Mouse (Mus musculus) ZHBTc4 (cell line): ENCODE measurements around the gene Gm8994.
"Not testable (repeated sequence)": the region's sequence is repeated elsewhere in the genome, so short reads cannot be mapped to it uniquely, and the experiment has no call there.

Source experiments
- DNase-seq: peaks from one replicate; pipeline ENCODE4 v3.0.0-alpha.2; 2011; ENCODE audit warnings: low read depth, low spot score

Gm8994 gene

GRCm38 (mm10) chr6:136327239-136327638, at the start of gene Gm8994:
Gene Gm8994 (plus strand): TSS chr6:136327539.
- DNase-seq: not testable (repeated sequence)

- no peak for DNase-seq
These were observed 49.7 kb upstream of the Gm8994 start for GRCm38 (mm10) chr6:136277685-136278084.

DNA sequence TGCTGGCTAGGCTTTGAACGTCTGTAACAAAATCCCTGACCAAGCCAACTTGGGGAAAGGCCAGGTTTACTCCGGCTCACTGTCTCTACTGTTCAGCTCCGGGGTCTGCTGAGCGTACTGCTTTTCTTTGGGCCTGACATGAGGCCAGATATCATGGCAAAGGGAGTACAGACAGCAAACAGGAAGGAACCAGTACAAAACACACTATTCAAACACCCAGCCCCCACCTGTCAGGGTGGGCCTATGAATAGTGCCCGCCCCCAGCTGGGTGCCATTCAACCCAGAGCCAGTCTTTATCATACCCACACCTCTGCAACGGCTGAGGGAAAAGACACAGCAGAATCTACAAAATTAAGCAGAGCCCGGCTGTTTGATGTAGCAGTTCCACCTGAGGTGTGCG, 42.8 kb upstream of the Gm8994 start:
- no peak for DNase-seq

DNA sequence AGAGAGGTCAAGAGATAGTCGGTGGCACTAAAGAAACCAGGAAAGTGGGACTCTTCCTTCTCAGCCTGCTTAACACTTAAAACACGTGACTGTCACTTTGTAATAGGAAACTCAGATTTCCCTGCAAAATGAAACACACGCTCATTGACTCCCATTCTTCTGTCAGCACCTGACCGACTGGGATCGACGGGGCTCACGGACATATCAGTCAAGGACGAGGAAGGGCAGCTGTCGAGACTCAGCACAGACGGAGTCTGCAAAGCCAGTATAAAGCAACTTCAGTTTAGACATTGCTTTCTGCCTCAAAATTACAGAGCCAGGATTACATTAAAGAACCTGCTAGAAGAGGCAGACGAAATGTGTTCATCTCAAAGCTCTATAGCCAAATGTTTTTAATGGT, 41.2 kb upstream of the Gm8994 start:
- no peak for DNase-seq

DNA sequence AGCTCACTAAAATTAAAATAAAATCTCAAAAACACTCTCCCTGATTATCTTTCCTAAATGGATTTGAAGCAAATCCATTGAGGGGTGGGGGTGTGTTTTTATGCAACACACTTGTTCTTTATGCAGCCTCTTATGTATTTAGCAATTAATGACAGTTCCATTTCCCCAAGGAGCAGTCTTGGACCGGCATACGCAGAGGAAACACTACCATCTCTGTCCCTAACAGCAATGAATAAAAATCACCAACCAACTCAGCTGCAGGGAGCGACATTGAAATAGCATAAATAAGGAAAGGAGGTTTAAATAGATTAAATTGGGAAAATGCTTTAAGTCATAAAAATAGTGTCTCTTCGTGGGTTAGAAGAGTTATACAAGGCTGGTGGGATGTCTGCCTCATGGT, 40.8 kb upstream of the Gm8994 start:
- no peak for DNase-seq

- no peak for DNase-seq
These were observed 35.9 kb upstream of the Gm8994 start for GRCm38 (mm10) chr6:136291424-136291823.

- no peak for DNase-seq
These were observed 35.2 kb upstream of the Gm8994 start for GRCm38 (mm10) chr6:136291951-136292714.

DNA sequence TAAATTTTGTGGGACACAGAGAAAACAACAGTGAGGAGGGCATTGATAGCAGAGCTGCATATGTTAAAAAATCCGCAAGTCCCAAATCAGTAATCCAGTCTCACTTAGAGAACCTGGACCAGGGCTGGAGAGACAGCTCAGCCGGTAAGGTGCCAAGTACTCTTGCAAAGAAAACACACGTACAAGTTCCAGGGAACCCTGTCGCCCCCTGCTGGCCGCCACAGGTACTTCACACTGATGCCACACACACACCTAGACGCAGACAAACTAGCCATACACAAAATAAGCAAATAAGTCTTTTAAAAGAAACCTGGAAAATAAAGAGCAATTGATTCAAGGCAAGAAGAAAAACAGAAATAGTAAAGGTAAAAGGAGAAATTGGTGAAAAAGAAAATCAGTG, 33.6 kb upstream of the Gm8994 start:
- DNase-seq: peak; percentile 71

GRCm38 (mm10) chr6:136295821-136296220, 31.5 kb upstream of the Gm8994 start:
- DNase-seq: no peak

GRCm38 (mm10) chr6:136296251-136296650, 31.1 kb upstream of the Gm8994 start:
- DNase-seq: no peak

GRCm38 (mm10) chr6:136303514-136303913, 23.8 kb upstream of the Gm8994 start:
- DNase-seq: no peak

- DNase-seq: no peak
These were observed 22.9 kb upstream of the Gm8994 start for GRCm38 (mm10) chr6:136304369-136304988.

DNA sequence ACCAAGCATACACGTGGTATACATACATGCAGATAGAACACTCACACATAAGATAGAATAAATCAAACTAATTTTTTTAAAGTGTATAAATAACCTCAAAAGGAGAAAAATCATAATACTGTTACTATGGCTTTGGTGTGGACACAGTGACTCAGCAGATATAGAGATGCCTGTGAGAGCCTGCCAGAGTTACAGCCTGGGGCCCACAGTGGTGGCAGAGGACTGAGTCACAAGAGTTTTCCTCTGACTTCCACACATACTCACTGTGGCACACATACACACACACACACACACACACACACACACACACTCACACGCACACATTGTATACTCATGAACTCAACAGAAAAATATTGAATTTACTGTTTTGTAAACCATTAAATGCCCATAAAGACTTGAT, 17.9 kb upstream of the Gm8994 start:
- DNase-seq: no peak

- DNase-seq: not testable (repeated sequence)
These were observed 1.1 kb downstream of the Gm8994 start for GRCm38 (mm10) chr6:136328416-136328815.

GRCm38 (mm10) chr6:136340669-136341068, 13.3 kb downstream of the Gm8994 start:
- no peak for DNase-seq

DNA sequence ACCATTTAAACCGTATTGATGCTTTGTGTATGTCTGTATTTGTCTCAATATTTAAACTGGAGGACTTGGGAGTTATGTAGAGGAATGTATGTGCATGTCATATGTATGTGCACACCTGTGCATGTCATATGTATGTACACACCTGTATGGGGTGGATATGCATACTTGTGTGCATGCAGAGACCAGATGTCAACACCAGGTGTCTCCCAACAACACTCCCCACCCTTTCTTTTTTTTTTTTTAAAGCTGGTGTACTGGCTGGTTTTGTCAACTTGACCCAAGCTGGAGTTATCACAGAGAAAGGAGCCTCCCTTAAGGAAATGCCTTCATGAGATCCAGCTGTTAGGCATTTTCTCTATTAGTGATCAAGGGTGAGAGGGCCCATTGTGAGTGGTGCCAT, 13.8 kb downstream of the Gm8994 start:
- no peak for DNase-seq

DNA sequence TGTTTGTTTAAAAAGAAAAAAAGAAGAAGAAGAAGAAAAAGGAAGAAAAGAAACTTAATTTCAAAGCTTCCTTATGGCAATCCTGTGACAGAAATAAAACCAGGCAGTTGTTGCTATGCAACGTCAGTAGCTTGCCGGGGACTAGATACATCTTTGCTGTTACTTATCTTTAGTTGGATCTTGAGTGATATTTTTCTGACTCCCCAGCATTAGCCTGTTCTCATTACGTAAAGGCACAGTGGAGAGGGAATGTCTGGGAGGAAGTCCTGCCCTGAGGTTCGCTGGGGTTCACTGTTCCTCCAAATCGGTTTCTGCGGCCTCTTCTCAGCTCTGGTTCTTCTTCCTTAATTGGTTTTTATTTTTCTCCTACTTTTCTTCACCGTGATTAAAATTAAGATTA, 16.5 kb downstream of the Gm8994 start:
- no peak for DNase-seq

DNA sequence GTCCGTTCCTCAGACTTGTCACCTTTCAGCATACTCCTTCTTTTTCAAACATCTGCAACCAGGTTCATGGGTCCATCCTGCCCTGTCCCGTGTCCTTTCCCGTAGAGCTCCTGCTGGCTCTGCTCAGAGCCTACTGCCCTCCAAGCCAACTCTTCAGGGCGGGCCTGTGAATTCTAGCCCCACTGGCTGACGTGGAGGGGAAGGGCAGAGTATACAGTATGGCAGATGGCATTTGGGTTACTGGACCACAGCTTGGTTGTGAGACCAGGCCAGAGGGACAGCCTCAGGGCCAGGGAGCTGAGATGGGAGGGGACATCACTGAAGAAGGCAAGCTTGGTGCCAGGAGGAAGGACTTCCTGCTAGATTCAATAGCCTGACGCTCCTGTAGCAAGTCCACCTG, 17.7 kb downstream of the Gm8994 start:
- DNase-seq: no peak

- no peak for DNase-seq
These were observed 18.3 kb downstream of the Gm8994 start for GRCm38 (mm10) chr6:136345641-136346040.

- no peak for DNase-seq
These were observed 19.7 kb downstream of the Gm8994 start for GRCm38 (mm10) chr6:136347053-136347452.

DNA sequence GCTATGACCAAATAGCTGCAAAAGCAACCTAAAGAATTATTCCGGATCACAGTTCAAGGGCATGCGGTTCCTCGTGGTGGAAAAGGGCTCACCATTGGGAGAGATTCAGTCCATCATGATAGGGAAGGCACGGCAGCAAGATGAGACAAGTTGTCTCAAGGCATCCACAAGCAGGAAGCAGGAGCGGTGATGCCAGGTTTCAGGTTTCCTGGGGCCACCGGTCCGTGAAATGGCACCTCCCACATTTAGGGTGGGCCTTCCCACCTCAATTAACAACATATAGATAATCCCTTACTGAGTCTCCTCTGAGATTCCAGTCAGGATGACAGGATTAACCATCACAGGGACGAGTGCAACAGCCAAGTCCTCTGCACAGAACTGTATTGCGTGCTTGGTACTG, 20.3 kb downstream of the Gm8994 start:
- DNase-seq: no peak

GRCm38 (mm10) chr6:136353399-136354184, 26.3 kb downstream of the Gm8994 start:
- DNase-seq: peak; percentile 90

- no peak for DNase-seq
These were observed 31.1 kb downstream of the Gm8994 start for GRCm38 (mm10) chr6:136358471-136358870.
